Mouse (Mus musculus) ovary, postnatal 36 days (tissue): ENCODE data around the gene Tnfsf13.
A peak's percentile ranks its signal among the peaks of the same experiment; 100 is the strongest.
"Not testable (repeated sequence)": the region's sequence is repeated elsewhere in the genome, so short reads cannot be mapped to it uniquely, and the experiment has no call there.

Experiments
- DNase-seq: peaks from one replicate; pipeline ENCODE4 v3.0.0; 2022; ENCODE audit warnings: low spot score, mixed read lengths

Gene Tnfsf13

DNA sequence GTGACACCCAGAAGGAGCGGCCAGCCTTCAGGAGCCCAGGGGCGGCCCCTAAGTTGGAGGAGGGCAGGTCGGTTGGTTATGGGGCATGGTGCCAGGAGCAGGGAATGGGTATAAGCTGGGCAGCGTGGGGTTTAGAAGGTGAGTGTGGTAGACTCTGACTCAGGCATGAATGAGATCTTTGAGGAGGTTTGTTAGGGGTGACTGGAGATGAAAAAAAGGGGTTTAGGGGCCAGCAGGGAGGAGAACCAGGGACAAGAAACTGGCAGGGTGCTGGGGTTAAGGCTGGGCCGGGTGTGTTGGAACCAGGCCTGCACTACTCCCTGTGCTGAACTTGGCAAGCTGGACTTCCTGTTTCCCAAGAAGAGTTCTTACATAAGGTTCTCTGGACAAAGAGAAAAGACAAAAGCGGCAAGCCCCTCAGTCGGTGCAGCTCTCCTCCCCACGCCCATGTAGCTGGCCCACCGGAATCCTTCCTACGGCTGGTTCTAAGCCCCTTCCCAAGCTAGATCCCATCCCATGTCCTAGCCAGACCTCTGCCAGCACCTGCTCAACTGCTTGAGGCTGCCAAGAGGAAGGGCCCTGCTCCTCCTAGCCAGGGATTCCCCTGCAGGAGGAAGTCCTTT is at the start of gene Tnfsf13:
Tnfsf13 (minus strand) TSS at position 259 of the 623 bp plus-strand sequence.
- peak; percentile 73 for DNase-seq

DNA sequence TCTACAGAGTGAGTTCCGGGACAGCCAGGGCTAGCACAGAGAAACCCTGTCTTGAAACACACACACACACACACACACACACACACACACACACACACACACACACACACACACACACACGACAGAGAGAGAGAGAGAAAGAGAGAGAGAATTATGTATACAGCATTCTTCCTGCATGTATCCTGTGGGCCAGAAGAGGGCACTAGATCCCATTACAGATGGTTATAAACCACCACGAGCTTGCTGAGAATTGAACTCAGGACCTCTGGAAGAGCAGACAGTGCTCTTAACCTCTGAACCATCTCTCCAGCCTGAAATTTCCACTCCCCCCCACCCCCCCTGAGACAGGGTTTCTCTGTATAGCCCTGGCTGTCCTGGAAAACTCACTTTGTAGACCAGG is 45.8 kb upstream of the Tnfsf13 start:
- DNase-seq: not testable (repeated sequence)

- DNase-seq: no peak
Measured at GRCm38 (mm10) chr11:69729063-69729462, 43.5 kb upstream of the Tnfsf13 start.

- DNase-seq: no peak
Measured at GRCm38 (mm10) chr11:69725951-69726350, 40.4 kb upstream of the Tnfsf13 start.

DNA sequence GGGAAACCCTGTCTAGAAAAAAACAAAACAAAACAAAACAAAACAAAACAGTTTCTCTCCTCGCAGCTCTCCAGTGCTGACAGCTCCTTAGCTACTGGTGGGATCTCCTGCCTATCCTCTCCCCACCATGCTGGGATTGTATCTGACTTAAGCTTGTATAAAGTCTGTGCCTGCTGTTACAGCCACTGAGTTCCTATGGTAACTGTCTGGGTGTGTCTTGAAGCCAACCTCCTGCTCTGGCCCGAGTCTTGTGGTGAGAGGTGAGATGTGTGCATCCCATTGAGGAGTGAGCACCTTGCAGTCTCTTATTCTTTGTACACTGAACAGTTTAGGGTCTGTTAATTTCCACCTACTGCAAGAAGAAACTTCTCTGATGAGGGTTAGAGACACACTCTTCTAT is 37.5 kb upstream of the Tnfsf13 start:
- DNase-seq: no peak

- no peak for DNase-seq
Measured at GRCm38 (mm10) chr11:69720852-69721251, 35.3 kb upstream of the Tnfsf13 start.

DNA sequence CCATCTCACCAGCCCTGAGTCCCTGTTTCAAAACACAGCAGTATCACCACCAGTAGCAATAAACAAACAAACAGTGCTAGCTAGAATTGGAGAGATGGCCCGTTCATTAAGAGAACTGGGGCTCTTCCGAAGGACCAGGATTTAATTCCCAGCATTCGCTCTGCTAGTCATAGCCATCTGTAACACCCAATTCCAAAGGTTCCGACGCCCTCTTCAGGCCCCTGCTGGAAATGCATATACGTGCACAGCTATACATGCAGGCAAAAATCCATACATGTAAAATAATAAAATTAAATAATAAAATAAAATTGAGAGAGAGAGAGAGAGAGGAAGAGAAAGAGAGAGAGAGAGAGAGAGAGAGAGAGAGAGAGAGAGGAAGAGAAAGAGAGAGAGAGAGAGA is 33.8 kb upstream of the Tnfsf13 start:
- DNase-seq: no peak

- DNase-seq: no peak
Measured at GRCm38 (mm10) chr11:69718661-69719060, 33.1 kb upstream of the Tnfsf13 start.

DNA sequence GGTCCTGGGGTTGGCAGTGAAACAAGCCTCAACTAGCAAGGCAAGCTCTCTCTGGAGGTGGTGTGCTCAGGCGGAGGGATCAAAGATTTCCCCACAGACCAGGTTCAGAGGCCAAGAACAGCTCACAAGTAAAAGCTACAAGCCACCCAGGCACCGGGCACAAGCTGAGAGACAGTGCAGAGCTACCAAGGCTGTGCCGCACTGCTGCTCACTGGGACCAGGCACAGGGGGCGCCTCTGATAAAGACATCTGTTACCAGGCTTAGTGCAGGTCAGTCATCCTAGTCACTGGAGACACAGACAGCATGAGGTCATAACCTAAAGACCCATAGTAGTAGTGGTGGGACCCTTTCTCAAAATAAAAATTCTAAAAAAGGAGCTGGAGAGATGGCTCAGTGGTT is 31.4 kb upstream of the Tnfsf13 start:
- DNase-seq: no peak

GRCm38 (mm10) chr11:69715929-69716328 is 30.3 kb upstream of the Tnfsf13 start:
- no peak for DNase-seq

- peak; percentile 40 for DNase-seq
Measured at GRCm38 (mm10) chr11:69715482-69715881, 29.9 kb upstream of the Tnfsf13 start.

- DNase-seq: no peak
Measured at GRCm38 (mm10) chr11:69714636-69715329, 29.2 kb upstream of the Tnfsf13 start.

DNA sequence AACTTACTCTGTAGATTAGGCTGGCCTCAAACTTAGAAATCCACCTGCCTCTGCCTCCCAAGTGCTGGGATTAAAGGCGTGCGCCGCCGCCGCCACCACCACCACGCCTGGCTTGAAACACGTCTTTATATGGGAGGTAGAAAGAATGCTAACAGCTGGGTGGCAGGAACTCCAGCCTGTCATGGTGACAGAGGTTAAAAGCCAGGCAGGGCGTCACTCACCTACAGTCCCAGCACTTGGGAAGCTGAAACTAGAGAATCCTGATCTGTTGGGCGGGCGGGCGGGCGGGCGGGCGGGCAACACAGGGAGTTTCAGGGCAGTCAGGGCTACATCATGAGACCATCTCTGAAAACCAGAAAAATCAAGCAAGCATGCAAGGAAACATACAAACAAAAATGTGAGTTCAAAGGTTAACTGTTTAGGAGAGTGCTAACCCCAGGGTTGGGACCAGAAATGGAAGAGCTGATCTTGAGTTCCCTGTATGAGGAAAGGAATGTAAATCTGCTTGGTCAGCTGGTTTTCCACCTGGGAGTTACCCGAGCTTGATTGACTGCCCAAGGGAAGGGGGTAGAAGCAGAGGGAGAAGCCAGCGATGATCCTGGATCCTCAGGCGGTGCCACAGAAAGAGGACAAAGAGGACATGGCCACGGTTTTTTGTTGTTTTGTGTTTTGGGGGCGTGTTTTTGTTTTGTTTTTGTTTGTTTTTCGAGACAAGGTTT is 27.5 kb upstream of the Tnfsf13 start:
- no peak for DNase-seq

DNA sequence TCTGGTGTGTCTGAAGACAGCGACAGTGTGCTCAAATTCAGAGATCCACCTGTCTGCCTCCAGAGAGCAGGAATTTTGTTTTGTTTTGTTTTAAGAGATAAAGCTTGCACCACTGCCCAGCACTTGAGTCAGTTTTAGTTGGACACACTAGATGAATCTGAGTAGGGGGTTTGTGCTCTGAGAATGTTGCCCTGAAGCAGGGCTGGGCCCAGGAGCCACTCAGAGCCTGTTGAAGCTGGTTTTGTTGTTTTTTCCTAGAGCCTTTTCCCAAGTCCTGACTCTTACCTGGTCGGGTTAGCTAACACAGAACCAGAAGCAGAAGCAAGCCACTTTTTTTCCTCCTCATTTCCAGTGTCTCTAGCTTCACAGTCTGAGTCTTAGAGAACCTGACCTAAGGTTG is 25.5 kb upstream of the Tnfsf13 start:
- DNase-seq: no peak

GRCm38 (mm10) chr11:69710470-69710869 is 24.9 kb upstream of the Tnfsf13 start:
- no peak for DNase-seq

GRCm38 (mm10) chr11:69709554-69710446 is 24.2 kb upstream of the Tnfsf13 start:
- DNase-seq: no peak

DNA sequence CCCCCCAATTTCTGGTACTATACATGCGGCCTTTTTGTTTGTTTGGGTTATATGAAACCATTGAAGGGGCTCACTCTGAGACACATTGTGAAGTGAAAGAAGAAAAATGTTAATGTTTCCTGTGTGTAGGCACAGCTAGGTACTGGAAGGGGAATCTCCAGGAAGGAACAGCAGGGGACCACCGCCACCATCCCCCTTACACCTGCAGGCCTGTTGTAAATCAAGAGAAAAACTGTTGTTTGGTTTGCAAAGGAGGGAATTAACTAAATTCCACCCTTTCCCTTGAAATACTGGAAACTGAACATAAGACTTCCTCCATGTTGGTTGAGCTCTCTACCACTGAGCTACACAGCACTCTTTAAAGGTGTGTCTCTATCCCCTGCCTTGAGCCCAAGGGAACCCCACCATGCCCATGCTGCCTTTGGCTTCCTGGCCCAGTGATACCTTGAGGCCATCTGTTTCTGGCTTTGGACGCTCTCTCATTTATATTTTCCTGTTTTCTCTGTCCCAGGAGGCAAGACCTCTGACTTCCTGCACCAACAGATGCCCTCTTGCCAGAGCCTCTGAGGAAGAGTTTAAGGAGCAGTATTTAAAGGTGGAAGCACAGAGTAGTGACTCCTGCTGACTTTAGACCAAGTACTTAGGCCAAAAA is 23.2 kb upstream of the Tnfsf13 start:
- DNase-seq: no peak

- no peak for DNase-seq
Measured at GRCm38 (mm10) chr11:69707873-69708381, 22.3 kb upstream of the Tnfsf13 start.

GRCm38 (mm10) chr11:69707480-69707847 is 21.9 kb upstream of the Tnfsf13 start:
- DNase-seq: no peak

GRCm38 (mm10) chr11:69706775-69707479 is 21.3 kb upstream of the Tnfsf13 start:
- peak; percentile 68 for DNase-seq

DNA sequence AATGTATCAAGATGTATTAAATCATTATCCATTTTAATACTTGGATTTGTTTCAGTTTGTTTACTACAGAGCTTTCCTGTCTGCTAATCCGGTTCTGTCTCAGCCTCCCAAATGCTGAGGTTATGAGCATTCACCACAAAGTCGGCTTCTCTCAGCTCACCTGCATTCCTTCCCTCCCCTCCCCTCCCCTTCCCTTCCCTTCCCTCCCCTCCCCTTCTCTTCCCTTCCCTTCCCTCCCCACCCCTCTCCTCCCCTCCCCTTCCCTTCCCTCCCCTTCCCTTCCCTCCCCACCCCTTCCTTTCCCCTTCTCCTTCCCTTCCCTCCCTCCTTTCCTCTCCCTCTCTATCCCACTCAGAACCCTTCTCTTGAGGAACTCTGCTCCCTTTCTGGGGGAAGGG is 19.0 kb upstream of the Tnfsf13 start:
- DNase-seq: no peak
